Mouse (Mus musculus): ENCODE results near the gene AY761184.
"Not testable (repeated sequence)": the region's sequence is repeated elsewhere in the genome, so short reads cannot be mapped to it uniquely, and the experiment has no call there.

AY761184 gene

GRCm38 (mm10) chr8:21703545-21703944 is at the start of gene AY761184:
TSS of gene AY761184 (minus strand) at chr8:21703645.
- DNase-seq = not testable (repeated sequence)

- DNase-seq = not testable (repeated sequence)
Observed at GRCm38 (mm10) chr8:21665497-21665896, 37.9 kb downstream of the AY761184 start, which contains the start of gene Defa34. TSS of gene Defa34 (plus strand) at chr8:21665797.

- not testable (repeated sequence) for DNase-seq
Observed at GRCm38 (mm10) chr8:21655480-21655879, 48.0 kb downstream of the AY761184 start, which contains the start of gene Defa17. TSS of gene Defa17 (plus strand) at chr8:21655780.

All from heart, adult 11 months (tissue).